Mouse (Mus musculus): ENCODE measurements at regions not wholly inside any gene's neighbourhood (a gene's known extent, or its start where the extent isn't known, plus 50 kb on each side); places are given as distances from the start of the nearest gene placed in this dataset.

DNA sequence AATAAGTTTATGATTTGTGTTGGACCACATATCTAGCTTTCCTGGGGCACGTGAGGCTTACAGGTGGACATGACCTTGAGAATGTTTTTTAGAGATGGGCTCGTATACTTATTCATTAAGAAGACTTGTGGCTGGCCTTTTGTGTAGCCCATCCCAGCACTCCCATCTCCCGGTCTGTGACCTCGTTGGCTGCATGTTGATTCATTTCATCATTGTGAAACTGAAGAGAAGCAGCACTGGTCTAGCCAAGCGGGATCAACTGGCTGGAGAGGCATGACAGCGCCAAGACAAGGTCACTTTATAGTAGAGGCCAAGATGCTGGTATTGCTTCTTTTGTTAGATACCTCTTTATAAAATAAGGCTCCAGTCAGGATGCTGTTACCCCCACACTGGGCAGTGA, 236.0 kb downstream of the Ttll7 start:
- Histone ChIP-seq H3K4me1 (replicated peaks; ENCODE audit: control insufficient read depth, insufficient read depth, low read length) (no peaks in the 10 kb centered on the region), H3K4me2 (replicated peaks; ENCODE audit: low read depth, low read length) (no peak overlapping the region), H3K27ac (ENCODE audit: low read depth, low read length) (no peak overlapping the region), H3K4me3 (ENCODE audit: low read depth, low read length) (no peak overlapping the region), H3K9ac (ENCODE audit: low read depth, low read length) (no peak overlapping the region), H3K36me3 (ENCODE audit: control insufficient read depth, insufficient read depth, low read length) (no peaks in the 10 kb centered on the region), H3K9me3 (ENCODE audit: control insufficient read depth, low read length) (no peaks in the 10 kb centered on the region), H3K27me3 (ENCODE audit: control insufficient read depth, insufficient read depth, low read length) (no peaks in the 10 kb centered on the region)
- no peak for DNase-seq (ENCODE audit: low spot score)
- 84% methylated on average over 6 of the region's 6 CpGs for WGBS
- no peak for ATAC-seq (ENCODE audit: low FRiP score)

DNA sequence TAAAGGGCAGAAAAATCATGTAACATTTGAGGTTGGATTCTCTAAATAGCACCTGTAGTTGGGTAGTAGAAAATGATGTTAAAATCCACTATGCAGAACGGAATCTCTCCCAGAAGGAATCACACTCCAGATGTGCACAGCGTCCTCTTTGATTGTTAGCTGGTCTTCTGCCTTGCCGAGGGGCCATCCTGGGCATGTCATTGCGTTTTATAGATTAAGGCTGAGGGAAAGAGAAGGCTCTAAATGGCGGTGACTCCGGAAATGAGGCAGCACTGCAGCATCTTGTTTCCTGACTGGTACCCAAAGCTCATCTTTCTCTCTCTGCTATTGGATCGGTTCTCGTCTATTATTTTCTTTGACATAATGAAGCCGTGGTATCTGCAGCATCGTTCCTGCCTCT, 237.5 kb downstream of the Ttll7 start:
- Histone ChIP-seq H3K27me3 (ENCODE audit: control insufficient read depth, insufficient read depth, low read length) (no peaks in the 10 kb centered on the region), H3K4me2 (replicated peaks; ENCODE audit: low read depth, low read length) (no peak overlapping the region), H3K27ac (ENCODE audit: low read depth, low read length) (no peak overlapping the region), H3K4me1 (replicated peaks; ENCODE audit: control insufficient read depth, insufficient read depth, low read length) (no peaks in the 10 kb centered on the region), H3K36me3 (ENCODE audit: control insufficient read depth, insufficient read depth, low read length) (no peaks in the 10 kb centered on the region), H3K9me3 (ENCODE audit: control insufficient read depth, low read length) (no peaks in the 10 kb centered on the region), H3K4me3 (ENCODE audit: low read depth, low read length) (no peak overlapping the region), H3K9ac (ENCODE audit: low read depth, low read length) (no peak overlapping the region)
- ATAC-seq (ENCODE audit: low FRiP score), result no peak
- WGBS, result 78% methylated on average over 10 of the region's 10 CpGs
- no peak for DNase-seq (ENCODE audit: low spot score)

DNA sequence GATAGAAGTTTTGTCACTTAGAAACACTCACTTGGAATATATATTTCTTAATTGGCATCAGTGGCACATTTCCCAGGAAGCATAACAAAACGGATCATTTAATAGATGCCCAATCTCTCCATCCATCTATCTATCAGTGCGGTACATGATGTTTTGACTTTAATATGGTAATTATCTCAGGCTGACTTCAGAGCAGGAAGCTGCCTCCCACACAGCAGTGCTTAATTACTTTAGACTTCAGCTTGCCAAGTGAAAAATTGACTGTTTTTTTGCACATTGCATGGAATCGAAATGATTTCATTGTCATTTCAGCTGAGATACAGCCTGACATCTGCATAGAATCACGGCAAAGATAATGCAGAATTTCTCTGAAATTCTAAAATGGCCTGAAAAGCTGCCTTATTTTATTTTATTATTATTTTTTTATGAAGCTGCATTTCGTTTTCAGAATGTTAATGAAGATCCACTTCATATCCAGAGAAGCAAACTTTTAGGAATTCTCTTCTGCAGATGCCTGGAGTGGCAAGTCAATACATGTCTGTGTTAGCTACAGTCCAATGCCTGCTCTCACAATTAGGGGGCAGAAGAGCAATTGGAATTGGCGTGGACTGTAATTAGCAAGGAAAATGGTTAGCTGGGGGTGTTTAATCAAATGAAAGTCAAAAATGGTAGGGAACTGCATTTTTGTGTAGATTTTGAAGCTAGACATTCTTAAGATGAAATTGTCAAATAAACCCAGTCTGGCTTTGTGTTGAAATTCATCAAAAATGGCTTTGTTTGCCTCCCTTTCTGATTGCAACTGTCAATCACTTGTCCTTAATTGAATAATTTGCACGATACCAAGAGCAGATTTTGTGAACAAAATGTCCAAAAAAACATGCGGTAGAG, 240.3 kb downstream of the Ttll7 start:
- Histone ChIP-seq H3K4me1 (replicated peaks; ENCODE audit: control insufficient read depth, insufficient read depth, low read length) (no peaks in the 10 kb centered on the region), H3K9me3 (ENCODE audit: control insufficient read depth, low read length) (no peaks in the 10 kb centered on the region), H3K9ac (ENCODE audit: low read depth, low read length) (no peak overlapping the region), H3K4me2 (replicated peaks; ENCODE audit: low read depth, low read length) (no peak overlapping the region), H3K27ac (ENCODE audit: low read depth, low read length) (no peak overlapping the region), H3K36me3 (ENCODE audit: control insufficient read depth, insufficient read depth, low read length) (no peaks in the 10 kb centered on the region), H3K4me3 (ENCODE audit: low read depth, low read length) (no peak overlapping the region), H3K27me3 (ENCODE audit: control insufficient read depth, insufficient read depth, low read length) (no peaks in the 10 kb centered on the region)
- DNase-seq (ENCODE audit: low spot score) (no peak), ATAC-seq (ENCODE audit: low FRiP score) (no peak)
- WGBS, result 74% methylated on average over 8 of the region's 8 CpGs

GRCm38 (mm10) chr3:147093076-147093380, 240.9 kb downstream of the Ttll7 start:
- Histone ChIP-seq H3K27ac (ENCODE audit: low read depth, low read length) (no peak overlapping the region), H3K9me3 (ENCODE audit: control insufficient read depth, low read length) (no peaks in the 10 kb centered on the region), H3K36me3 (ENCODE audit: control insufficient read depth, insufficient read depth, low read length) (no peaks in the 10 kb centered on the region), H3K27me3 (ENCODE audit: control insufficient read depth, insufficient read depth, low read length) (no peaks in the 10 kb centered on the region), H3K4me1 (replicated peaks; ENCODE audit: control insufficient read depth, insufficient read depth, low read length) (no peaks in the 10 kb centered on the region), H3K9ac (ENCODE audit: low read depth, low read length) (no peak overlapping the region), H3K4me3 (ENCODE audit: low read depth, low read length) (no peak overlapping the region), H3K4me2 (replicated peaks; ENCODE audit: low read depth, low read length) (no peak overlapping the region)
- WGBS, result 78% methylated on average over 5 of the region's 5 CpGs
- DNase-seq (ENCODE audit: low spot score), result no peak
- ATAC-seq (ENCODE audit: low FRiP score), result no peak

- WGBS, result 63% methylated on average over 9 of the region's 9 CpGs
- no peak overlapping the region for H3K27ac ChIP-seq (ENCODE audit: low read depth, low read length)
- no peak for DNase-seq (ENCODE audit: low spot score)
- no peaks in the 10 kb centered on the region for H3K27me3 ChIP-seq (ENCODE audit: control insufficient read depth, insufficient read depth, low read length)
- no peak overlapping the region for H3K9ac ChIP-seq (ENCODE audit: low read depth, low read length)
- no peak overlapping the region for H3K4me2 ChIP-seq (replicated peaks; ENCODE audit: low read depth, low read length)
- ATAC-seq (ENCODE audit: low FRiP score), result no peak
- H3K4me1 ChIP-seq (replicated peaks; ENCODE audit: control insufficient read depth, insufficient read depth, low read length), result 0 out of 2 replicates have a peak, but pooled peaks cover 2% of the 10 kb centered on the region
- H3K36me3 ChIP-seq (ENCODE audit: control insufficient read depth, insufficient read depth, low read length), result no peaks in the 10 kb centered on the region
- H3K9me3 ChIP-seq (ENCODE audit: control insufficient read depth, low read length), result no peaks in the 10 kb centered on the region
- H3K4me3 ChIP-seq (ENCODE audit: low read depth, low read length), result no peak overlapping the region
Measured at GRCm38 (mm10) chr3:147096179-147096578, 244.0 kb downstream of the Ttll7 start.

GRCm38 (mm10) chr3:147098065-147098580, 246.0 kb downstream of the Ttll7 start:
- DNase-seq (ENCODE audit: low spot score), result no peak
- ATAC-seq (ENCODE audit: low FRiP score), result no peak
- Histone ChIP-seq H3K27me3 (ENCODE audit: control insufficient read depth, insufficient read depth, low read length) (no peaks in the 10 kb centered on the region), H3K4me1 (replicated peaks; ENCODE audit: control insufficient read depth, insufficient read depth, low read length) (0 out of 2 replicates have a peak, but pooled peaks cover 2% of the 10 kb centered on the region), H3K9ac (ENCODE audit: low read depth, low read length) (no peak overlapping the region), H3K4me2 (replicated peaks; ENCODE audit: low read depth, low read length) (no peak overlapping the region), H3K36me3 (ENCODE audit: control insufficient read depth, insufficient read depth, low read length) (no peaks in the 10 kb centered on the region), H3K27ac (ENCODE audit: low read depth, low read length) (no peak overlapping the region), H3K4me3 (ENCODE audit: low read depth, low read length) (no peak overlapping the region), H3K9me3 (ENCODE audit: control insufficient read depth, low read length) (no peaks in the 10 kb centered on the region)
- 31% methylated on average over 15 of the region's 15 CpGs for WGBS

DNA sequence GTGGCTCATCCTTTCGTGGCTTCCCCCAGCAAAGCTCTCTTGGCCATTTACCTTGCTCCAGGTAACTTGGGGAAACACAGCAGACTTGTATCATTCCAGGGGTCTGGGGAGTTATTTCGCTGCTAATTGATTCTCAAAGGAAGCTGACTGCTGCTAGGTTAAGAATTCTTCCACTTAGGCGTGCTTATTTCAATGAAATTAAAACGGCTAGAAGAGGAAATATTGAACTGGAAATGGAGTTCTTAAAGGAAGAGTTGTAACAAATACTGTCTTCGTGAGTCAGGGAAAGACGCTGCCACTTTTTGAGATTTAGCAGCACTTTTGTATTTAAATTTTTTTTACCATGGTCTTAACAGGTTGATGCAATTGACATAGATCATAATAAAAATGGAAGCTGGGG, 246.4 kb downstream of the Ttll7 start:
- Histone ChIP-seq H3K9me3 (ENCODE audit: control insufficient read depth, low read length) (no peaks in the 10 kb centered on the region), H3K36me3 (ENCODE audit: control insufficient read depth, insufficient read depth, low read length) (no peaks in the 10 kb centered on the region), H3K4me1 (replicated peaks; ENCODE audit: control insufficient read depth, insufficient read depth, low read length) (0 out of 2 replicates have a peak, but pooled peaks cover 2% of the 10 kb centered on the region), H3K4me2 (replicated peaks; ENCODE audit: low read depth, low read length) (no peak overlapping the region), H3K27ac (ENCODE audit: low read depth, low read length) (no peak overlapping the region), H3K9ac (ENCODE audit: low read depth, low read length) (no peak overlapping the region), H3K4me3 (ENCODE audit: low read depth, low read length) (no peak overlapping the region), H3K27me3 (ENCODE audit: control insufficient read depth, insufficient read depth, low read length) (no peaks in the 10 kb centered on the region)
- WGBS, result 46% methylated on average over 6 of the region's 6 CpGs
- DNase-seq (ENCODE audit: low spot score), result no peak
- ATAC-seq (ENCODE audit: low FRiP score), result no peak

DNA sequence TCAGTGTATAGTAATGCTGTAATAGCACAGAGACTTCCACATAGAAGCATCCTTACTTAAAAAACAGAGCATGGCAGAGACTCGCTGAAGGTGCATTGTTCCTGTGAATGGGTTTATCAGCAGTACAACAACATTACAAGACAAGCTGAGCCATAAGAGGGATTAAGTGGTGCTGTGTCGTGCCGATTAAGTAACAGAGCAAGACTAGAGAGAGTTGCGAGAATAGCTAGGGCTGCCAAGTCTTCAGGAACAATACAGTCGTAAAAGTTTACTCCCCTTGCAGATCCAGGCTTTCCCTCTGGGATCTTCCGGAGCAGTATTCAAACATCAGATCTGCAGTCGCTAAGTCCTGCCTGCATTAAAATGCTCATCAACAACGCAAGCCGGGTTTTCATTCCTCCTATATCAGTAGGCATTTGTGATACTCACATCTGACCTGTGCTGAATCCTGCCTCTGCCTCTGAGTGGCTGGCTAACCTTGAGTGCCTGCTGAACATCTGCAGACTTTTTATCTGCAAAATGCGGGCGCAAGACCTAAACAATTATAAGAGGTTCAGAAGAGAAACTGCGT, 247.1 kb downstream of the Ttll7 start:
- no peaks in the 10 kb centered on the region for H3K36me3 ChIP-seq (ENCODE audit: control insufficient read depth, insufficient read depth, low read length)
- no peak overlapping the region for H3K27ac ChIP-seq (ENCODE audit: low read depth, low read length)
- ATAC-seq (ENCODE audit: low FRiP score) (no peak), DNase-seq (ENCODE audit: low spot score) (no peak)
- no peaks in the 10 kb centered on the region for H3K9me3 ChIP-seq (ENCODE audit: control insufficient read depth, low read length)
- no peaks in the 10 kb centered on the region for H3K27me3 ChIP-seq (ENCODE audit: control insufficient read depth, insufficient read depth, low read length)
- no peak overlapping the region for H3K4me3 ChIP-seq (ENCODE audit: low read depth, low read length)
- no peak overlapping the region for H3K4me2 ChIP-seq (replicated peaks; ENCODE audit: low read depth, low read length)
- H3K9ac ChIP-seq (ENCODE audit: low read depth, low read length), result no peak overlapping the region
- WGBS, result 55% methylated on average over 12 of the region's 12 CpGs
- H3K4me1 ChIP-seq (replicated peaks; ENCODE audit: control insufficient read depth, insufficient read depth, low read length), result 0 out of 2 replicates have a peak, but pooled peaks cover 2% of the 10 kb centered on the region
